Mouse (Mus musculus) C2C12 (cell line): ENCODE data around the gene Bbs5. TPM values are rescaled to one million over a fixed set of nuclear protein-coding genes. Genes with fewer than 3 reads are reported as not detected.

Experiments
- H3K27me3 ChIP-seq: one replicate; pipeline ENCODE4 v1.6.1; 2011; ENCODE audit not compliant: control insufficient read depth, insufficient read depth, insufficient read length
- H3K36me3 ChIP-seq: one replicate; pipeline ENCODE4 v1.6.1; 2011; ENCODE audit not compliant: control insufficient read depth, insufficient read depth
- H3K4me3 ChIP-seq: one replicate; pipeline ENCODE4 v1.5.1; 2011; ENCODE audit warnings: mild to moderate bottlenecking, control low read depth; ENCODE audit not compliant: poor library complexity, insufficient read depth, severe bottlenecking
- H3K79me2 ChIP-seq: one replicate; pipeline ENCODE4 v1.6.1; 2011; ENCODE audit not compliant: control insufficient read depth, insufficient read depth
- H3K79me3 ChIP-seq: one replicate; pipeline ENCODE4 v1.6.1; 2011; ENCODE audit warnings: low read depth, control low read depth
- H3ac ChIP-seq: one replicate; pipeline ENCODE3; 2011; ENCODE audit warnings: low read depth; ENCODE audit not compliant: control insufficient read depth, insufficient read length
- CEBPB ChIP-seq: IDR thresholded peaks from one replicate; pipeline ENCODE4 v1.6.1; 2011; ENCODE audit warnings: low read depth, mild to moderate bottlenecking, control low read depth, moderate library complexity
- CTCF ChIP-seq: IDR thresholded peaks from one replicate; pipeline ENCODE4 v1.5.1; 2011; ENCODE audit not compliant: control insufficient read depth, insufficient read depth, insufficient read length
- FOSL1 ChIP-seq: IDR thresholded peaks from one replicate; pipeline ENCODE4 v1.8.0; 2011; ENCODE audit warnings: mild to moderate bottlenecking, low read length; ENCODE audit not compliant: poor library complexity, insufficient read depth, severe bottlenecking
- MAX ChIP-seq: IDR thresholded peaks from one replicate; pipeline ENCODE4 v1.6.1; 2011; ENCODE audit warnings: mild to moderate bottlenecking, control low read depth
- MYOD1 ChIP-seq: IDR thresholded peaks from one replicate; pipeline ENCODE4 v1.6.1; 2011; ENCODE audit warnings: low read depth; ENCODE audit not compliant: control insufficient read depth, insufficient read length
- MYOG ChIP-seq: IDR thresholded peaks from one replicate; pipeline ENCODE4 v1.6.1; 2011; ENCODE audit not compliant: control insufficient read depth, insufficient read length; ENCODE audit errors: extremely low read depth
- USF1 ChIP-seq: IDR thresholded peaks from one replicate; pipeline ENCODE4 v1.6.1; 2011; ENCODE audit warnings: low read depth, mild to moderate bottlenecking, control low read depth, moderate library complexity
- polyA plus RNA-seq: library from polyadenylated mRNA; unstranded; fragments of >200 nt; fragmentation: generic; extraction: Trizol; gene quantifications from one replicate; pipeline ENCODE4 v1.2.1, GENCODE M21; 2012; ENCODE audit warnings: missing spikeins

Gene Bbs5
- polyA plus RNA-seq, 1 experiment, result 3.1 TPM

- Histone ChIP-seq H3K27me3 (no peaks in the 10 kb centered on the region), H3K79me3 (no peaks in the 10 kb centered on the region), H3ac (no peak overlapping the region), H3K79me2 (no peaks in the 10 kb centered on the region), H3K4me3 (no peak overlapping the region), H3K36me3 (no peaks in the 10 kb centered on the region)
- no peak for TF ChIP-seq CEBPB
- no peak for TF ChIP-seq MYOG
- TF ChIP-seq MAX, result no peak
Measured at GRCm38 (mm10) chr2:69613237-69613636, 33.7 kb upstream of the Bbs5 start.

DNA sequence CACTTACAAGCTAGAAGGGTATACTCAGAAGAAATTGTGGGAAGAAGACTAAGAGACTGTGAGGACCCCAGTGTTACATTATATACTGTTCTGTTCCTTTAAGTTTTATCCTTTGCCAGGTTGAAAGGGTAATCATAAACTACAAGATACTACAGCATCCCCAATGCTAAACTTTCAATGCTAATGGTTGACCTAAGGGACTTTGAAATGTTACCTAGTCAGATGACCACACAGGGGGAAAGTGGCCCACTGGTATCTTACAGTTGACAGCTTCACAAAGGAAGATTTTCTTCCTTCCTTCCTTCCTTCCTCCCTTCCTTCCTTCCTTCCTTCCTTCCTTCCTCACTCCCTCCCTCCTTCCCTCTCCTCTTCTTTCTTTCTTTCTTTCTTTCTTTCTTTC lies 28.6 kb upstream of the Bbs5 start:
- Histone ChIP-seq H3ac (no peak overlapping the region), H3K79me2 (no peaks in the 10 kb centered on the region), H3K79me3 (no peaks in the 10 kb centered on the region), H3K27me3 (peaks cover 3% of the 10 kb centered on the region), H3K36me3 (no peaks in the 10 kb centered on the region), H3K4me3 (no peak overlapping the region)
- TF ChIP-seq USF1 (no peak), CTCF (no peak)

DNA sequence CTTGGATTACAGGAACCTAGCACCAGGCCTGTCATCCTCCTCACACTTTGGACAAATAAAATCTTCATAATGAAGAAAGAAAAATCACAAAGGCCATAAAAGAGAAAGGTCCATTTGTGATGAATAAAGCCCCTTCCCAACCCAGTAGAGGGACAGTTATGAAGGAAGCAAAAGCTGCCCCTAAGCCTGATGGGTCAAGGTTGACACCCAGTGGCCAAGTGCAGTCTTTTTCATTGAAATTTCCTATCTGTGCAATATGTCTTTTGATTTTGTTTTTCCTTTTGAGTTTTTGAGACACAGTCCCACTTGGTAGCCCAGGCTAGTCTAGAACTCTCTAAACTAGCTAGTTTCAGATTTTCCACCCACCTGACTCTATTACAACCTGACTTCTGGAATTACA lies 27.7 kb upstream of the Bbs5 start:
- H3K79me3 ChIP-seq, result no peaks in the 10 kb centered on the region
- TF ChIP-seq MYOG, result no peak
- no peak for TF ChIP-seq CTCF
- TF ChIP-seq MYOD1, result no peak
- TF ChIP-seq CEBPB, result no peak
- no peak for TF ChIP-seq USF1
- no peak for TF ChIP-seq FOSL1
- no peak for TF ChIP-seq MAX
- H3K79me2 ChIP-seq, result no peaks in the 10 kb centered on the region
- no peaks in the 10 kb centered on the region for H3K36me3 ChIP-seq
- no peak overlapping the region for H3K4me3 ChIP-seq
- peaks cover 3% of the 10 kb centered on the region for H3K27me3 ChIP-seq
- H3ac ChIP-seq, result no peak overlapping the region

DNA sequence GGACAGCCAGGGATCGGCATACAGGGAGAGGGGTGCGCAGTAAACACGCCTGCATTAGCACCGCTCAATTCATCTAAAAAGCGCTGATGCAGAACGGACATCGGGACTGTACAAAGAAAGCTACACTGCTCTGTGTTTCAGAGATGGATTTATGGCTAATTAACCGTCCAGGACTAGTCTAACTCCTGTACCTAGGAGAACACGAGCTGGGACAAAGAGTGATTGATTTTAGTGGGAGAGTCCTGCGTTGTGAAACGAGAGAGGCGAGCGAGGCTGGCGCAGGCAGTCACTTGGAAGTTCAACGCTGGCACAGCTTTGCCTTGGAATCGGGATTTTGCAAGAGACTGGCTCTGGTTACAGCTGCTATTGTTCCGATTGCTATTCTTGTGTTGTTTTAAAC lies 17.8 kb upstream of the Bbs5 start:
- Histone ChIP-seq H3ac (no peak overlapping the region), H3K79me2 (no peaks in the 10 kb centered on the region), H3K36me3 (no peaks in the 10 kb centered on the region), H3K79me3 (no peaks in the 10 kb centered on the region), H3K4me3 (no peak overlapping the region), H3K27me3 (no peaks in the 10 kb centered on the region)
- TF ChIP-seq FOSL1 (no peak), USF1 (no peak), MAX (no peak), MYOG (no peak), CEBPB (no peak), CTCF (no peak), MYOD1 (no peak)

- Histone ChIP-seq H3K79me2 (no peaks in the 10 kb centered on the region), H3K79me3 (no peaks in the 10 kb centered on the region), H3K36me3 (no peaks in the 10 kb centered on the region), H3ac (no peak overlapping the region), H3K27me3 (no peaks in the 10 kb centered on the region), H3K4me3 (no peak overlapping the region)
- TF ChIP-seq FOSL1 (no peak), USF1 (no peak), MYOD1 (no peak), MAX (no peak), MYOG (no peak), CTCF (no peak), CEBPB (no peak)
Measured at GRCm38 (mm10) chr2:69629914-69630313, 17.1 kb upstream of the Bbs5 start.

DNA sequence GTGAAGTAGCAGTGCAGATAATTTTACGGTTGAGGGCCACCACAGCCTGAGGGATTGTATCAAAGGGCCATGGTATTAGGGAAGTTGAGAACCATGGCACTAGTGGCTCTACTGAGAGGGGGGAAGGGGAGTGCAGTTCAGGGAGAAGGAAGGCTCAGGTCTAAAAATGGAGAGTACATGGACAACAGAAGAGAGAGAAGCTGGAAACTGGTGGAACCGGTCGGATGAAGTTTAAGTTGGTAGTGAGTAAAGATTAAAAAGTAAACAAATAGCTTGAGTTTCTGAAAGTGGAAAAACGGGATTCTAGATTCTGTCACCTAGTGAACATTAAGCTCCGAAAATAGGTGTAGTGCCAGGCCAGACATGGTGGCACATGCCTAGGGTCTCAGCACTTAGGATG lies 16.2 kb upstream of the Bbs5 start:
- TF ChIP-seq MYOG (no peak), USF1 (no peak), MAX (no peak), FOSL1 (no peak), CEBPB (no peak), CTCF (no peak), MYOD1 (no peak)
- no peaks in the 10 kb centered on the region for H3K36me3 ChIP-seq
- H3K27me3 ChIP-seq, result no peaks in the 10 kb centered on the region
- H3K4me3 ChIP-seq, result no peak overlapping the region
- no peak overlapping the region for H3ac ChIP-seq
- H3K79me2 ChIP-seq, result no peaks in the 10 kb centered on the region
- no peaks in the 10 kb centered on the region for H3K79me3 ChIP-seq

- no peaks in the 10 kb centered on the region for H3K79me2 ChIP-seq
- TF ChIP-seq USF1, result no peak
- no peak for TF ChIP-seq MYOD1
- TF ChIP-seq CEBPB, result no peak
- TF ChIP-seq MAX, result no peak
- no peaks in the 10 kb centered on the region for H3K79me3 ChIP-seq
- H3K36me3 ChIP-seq, result no peaks in the 10 kb centered on the region
- H3ac ChIP-seq, result no peak overlapping the region
- no peaks in the 10 kb centered on the region for H3K27me3 ChIP-seq
- no peak overlapping the region for H3K4me3 ChIP-seq
Measured at GRCm38 (mm10) chr2:69631449-69631848, 15.5 kb upstream of the Bbs5 start.
